Mouse (Mus musculus): ENCODE measurements around the gene Gm3045. TPM values are rescaled to one million over a fixed set of nuclear protein-coding genes. Genes with fewer than 3 reads are reported as not detected.

Gm3045 gene
- total RNA-seq, 2 experiments from 2014 or later, result not detected

DNA sequence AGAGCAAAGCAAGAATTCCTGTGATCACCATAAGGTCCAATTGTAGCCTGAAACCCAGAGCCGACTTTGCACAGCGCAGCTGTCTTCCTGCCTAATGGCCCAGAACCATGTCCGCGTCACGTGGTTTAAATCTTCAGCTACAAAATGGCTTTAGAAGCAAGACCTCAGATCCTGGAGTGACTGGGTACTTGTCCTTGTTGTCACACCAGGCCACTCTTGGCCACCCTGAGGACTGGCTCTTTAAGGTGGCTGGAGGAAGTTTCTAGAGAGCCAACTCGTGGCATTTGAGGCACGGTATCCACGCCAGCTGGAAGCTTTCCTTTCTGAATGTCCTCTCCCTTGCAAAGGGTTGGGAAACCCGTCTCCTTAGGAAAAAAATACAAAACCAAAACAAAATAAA lies 45.6 kb downstream of the Gm3045 start:
- no peak overlapping the region for H3K27ac ChIP-seq
- intact Hi-C loops (cut with DNase I), result no loop called here
- DNase-seq (ENCODE audit: extremely low spot score in 1 of 2, low spot score in 2 of 2), result no peak
- TF ChIP-seq CTCF (IDR thresholded peaks at IDR 0.05), result no peak
- no peak overlapping the region for H3K4me3 ChIP-seq

DNA sequence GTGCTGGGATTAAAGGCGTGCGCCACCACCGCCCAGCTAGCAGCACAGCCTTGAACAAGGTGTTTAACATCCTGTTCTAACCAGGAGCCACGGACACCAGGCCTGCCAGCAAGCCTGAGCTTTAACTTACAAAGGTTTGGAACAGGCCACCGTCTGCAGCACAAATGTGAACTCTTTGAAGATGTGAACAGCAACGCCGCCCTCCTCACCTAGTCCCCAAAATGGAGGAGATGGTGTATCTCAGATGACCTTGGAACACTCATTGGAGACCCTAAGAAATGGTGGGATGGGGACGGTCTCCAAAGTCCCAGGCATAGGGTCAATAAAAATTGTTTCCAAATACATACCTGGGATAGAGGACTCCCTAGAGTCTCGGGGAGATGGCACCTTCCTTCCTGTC lies 46.3 kb downstream of the Gm3045 start:
- no peak for DNase-seq (ENCODE audit: extremely low spot score in 1 of 2, low spot score in 2 of 2)
- H3K27ac ChIP-seq, result no peak overlapping the region
- intact Hi-C loops (cut with DNase I), result no loop called here
- no peak for TF ChIP-seq CTCF (IDR thresholded peaks at IDR 0.05)
- H3K4me3 ChIP-seq, result no peak overlapping the region

DNA sequence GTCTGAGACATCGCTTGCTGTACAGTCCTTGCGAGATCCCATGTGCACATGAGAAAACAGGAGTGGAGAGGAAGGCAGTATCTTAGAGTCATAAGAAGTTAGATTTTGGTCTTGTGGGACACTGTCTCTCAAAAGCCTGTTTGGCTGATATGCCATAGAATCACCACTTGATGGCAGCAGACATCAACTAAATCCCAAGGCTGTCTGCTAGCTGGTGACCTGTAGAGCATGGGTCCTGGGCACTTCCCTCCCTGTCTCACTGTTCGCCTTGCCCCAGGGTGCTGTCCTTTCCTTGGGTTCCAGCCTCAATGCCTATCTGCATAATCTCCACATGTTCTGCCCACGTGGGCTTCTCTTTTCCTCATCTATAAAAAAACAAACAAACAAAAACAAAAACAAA lies 49.0 kb downstream of the Gm3045 start:
- Histone ChIP-seq H3K27ac (no peak overlapping the region), H3K4me3 (no peak overlapping the region)
- peak; percentile 85 for TF ChIP-seq CTCF (IDR thresholded peaks at IDR 0.05)
- intact Hi-C loops (cut with DNase I), result loop anchor here (2.0 to 5.0 kb wide), 7 partner anchors 81 to 793 kb away; no protein-coding TSS in a partner anchor
- peak in 1 of 2 experiments; percentile 40 for DNase-seq (ENCODE audit: extremely low spot score in 1 of 2, low spot score in 2 of 2)

DNA sequence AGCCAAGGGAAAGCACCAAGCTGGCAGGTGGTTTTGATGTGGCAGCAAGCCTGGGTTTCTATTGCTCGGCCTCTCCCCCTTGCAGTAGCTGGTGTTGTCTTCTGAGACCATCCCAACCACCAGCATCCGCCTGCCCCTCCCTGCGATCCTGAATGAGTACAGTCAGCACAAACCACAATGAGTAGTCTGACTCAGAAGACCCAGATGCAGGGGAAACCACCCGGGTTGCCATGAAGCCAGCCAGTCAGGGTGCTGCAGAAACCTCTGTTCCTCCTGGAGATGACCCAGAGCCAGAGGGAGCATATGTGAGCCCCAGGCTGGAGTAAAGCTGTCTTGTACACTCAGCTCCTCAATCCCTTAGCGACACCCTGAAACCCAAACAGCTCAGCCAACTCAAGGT lies 50.4 kb downstream of the Gm3045 start:
- TF ChIP-seq CTCF (IDR thresholded peaks at IDR 0.05), result no peak
- no peak overlapping the region for H3K4me3 ChIP-seq
- intact Hi-C loops (cut with DNase I), result loop anchor here (5.0 kb wide), 4 partner anchors 166 to 331 kb away; no protein-coding TSS in a partner anchor
- no peak overlapping the region for H3K27ac ChIP-seq
- DNase-seq (ENCODE audit: extremely low spot score in 1 of 2, low spot score in 2 of 2), result no peak

DNA sequence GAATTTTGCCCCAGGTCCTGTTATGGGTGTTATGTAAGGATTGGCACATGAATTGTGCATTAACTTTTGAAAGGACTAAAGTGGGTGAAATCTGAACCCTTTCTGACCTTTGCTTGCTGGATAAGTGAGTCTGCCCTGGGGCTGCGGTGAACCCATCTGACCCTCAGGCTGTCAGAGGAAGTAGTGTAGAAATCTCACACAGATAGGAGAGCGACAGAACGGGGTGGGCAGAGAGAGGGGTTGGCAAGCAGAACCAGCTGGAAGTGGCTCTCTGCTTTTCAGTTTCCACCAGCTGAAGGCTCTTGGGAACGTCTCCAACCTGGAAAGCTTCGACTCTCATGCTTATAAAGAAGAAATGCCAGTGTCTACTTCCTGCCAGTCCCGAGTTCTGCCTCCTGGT lies 50.9 kb downstream of the Gm3045 start:
- intact Hi-C loops (cut with DNase I), result loop anchor here (5.0 kb wide), 4 partner anchors 165 to 330 kb away; no protein-coding TSS in a partner anchor
- Histone ChIP-seq H3K4me3 (no peak overlapping the region), H3K27ac (no peak overlapping the region)
- TF ChIP-seq CTCF (IDR thresholded peaks at IDR 0.05), result no peak
- peak in 1 of 2 experiments; percentile 18 for DNase-seq (ENCODE audit: extremely low spot score in 1 of 2, low spot score in 2 of 2)

DNA sequence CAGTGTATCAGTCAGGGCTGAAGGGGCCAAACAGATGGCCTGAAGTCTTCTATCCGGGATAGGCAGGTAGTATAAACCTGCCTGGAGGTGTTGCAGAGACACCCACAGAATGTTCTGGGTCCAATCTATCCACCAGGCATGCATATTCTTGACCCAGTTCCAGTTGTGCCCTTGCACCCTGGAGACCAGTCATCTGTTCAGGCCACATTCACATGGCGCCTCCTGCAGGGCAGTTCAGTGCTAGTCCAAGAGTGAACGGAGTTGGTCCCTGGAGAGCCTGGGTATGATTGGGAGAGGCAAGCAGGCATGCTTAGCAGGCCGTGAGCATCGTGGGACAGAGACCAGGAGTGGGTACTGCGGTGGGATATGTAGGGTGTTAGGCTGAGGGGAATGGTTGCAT lies 51.6 kb downstream of the Gm3045 start:
- no peak for DNase-seq (ENCODE audit: extremely low spot score in 1 of 2, low spot score in 2 of 2)
- TF ChIP-seq CTCF (IDR thresholded peaks at IDR 0.05), result no peak

DNA sequence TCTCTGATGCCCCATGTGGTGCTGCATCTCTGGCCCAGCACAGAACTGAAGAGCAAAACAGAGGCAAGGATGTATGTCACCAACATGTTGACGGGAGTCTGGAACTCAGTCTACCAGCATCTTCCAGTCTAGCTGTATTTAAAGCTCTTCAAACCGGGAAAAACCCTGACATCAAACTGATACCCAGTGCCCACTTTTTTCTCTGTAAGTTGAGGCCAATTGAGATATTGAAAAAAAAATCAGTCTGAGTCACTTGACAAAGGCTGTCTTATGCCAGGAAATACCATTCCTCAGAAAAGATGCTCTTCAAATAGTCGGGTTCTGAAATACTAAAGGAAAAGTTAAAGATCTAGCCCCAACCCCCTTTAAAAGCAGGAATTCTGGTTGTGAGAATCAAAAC lies 55.8 kb downstream of the Gm3045 start, which contains the start of gene Il9:
Gene Il9, minus strand, starts transcription at position 101 of the 400 bp plus-strand sequence.
- Histone ChIP-seq H3K27ac (no peak within 1 kb of the TSS), H3K4me3 (no peak within 1 kb of the TSS)
- DNase-seq (ENCODE audit: extremely low spot score in 1 of 2, low spot score in 2 of 2), result no peak
- intact Hi-C loops (cut with DNase I), result no loop called here
- TF ChIP-seq CTCF (IDR thresholded peaks at IDR 0.05), result no peak

More for the DNA sequence above, 51.6 kb downstream of the Gm3045 start:
- H3K27ac ChIP-seq, result no peak overlapping the region
- no peak overlapping the region for H3K4me3 ChIP-seq
- intact Hi-C loops (cut with DNase I), result loop anchor here (5.0 kb wide), 4 partner anchors 164 to 329 kb away; no protein-coding TSS in a partner anchor

Other genes with a start within 250 kb of the Gm3045 start
- gene Tifab, start 247.7 kb upstream of the Gm3045 start, total RNA-seq (2021), result 1 to 10 TPM; 1.7 to 2.0 TPM
- gene Neurog1, start 174.4 kb upstream of the Gm3045 start, total RNA-seq (2021), result not detected
- gene Cxcl14, start 130.0 kb upstream of the Gm3045 start, total RNA-seq (2021), result 100 to 1,000 TPM; 135 to 143 TPM
- not detected for gene Slc25a48, start 11.8 kb downstream of the Gm3045 start, total RNA-seq (2021)
- gene Il9, start 55.7 kb downstream of the Gm3045 start, total RNA-seq (2021), result not detected
- 1 to 10 TPM; 6.8 to 7.3 TPM for gene Fbxl21, start 95.9 kb downstream of the Gm3045 start, total RNA-seq (2021)
- gene Lect2, start 121.9 kb downstream of the Gm3045 start, total RNA-seq (2021), result not detected
- 1 to 10 TPM; 3.8 to 5.1 TPM for gene Tgfbi, start 182.9 kb downstream of the Gm3045 start, total RNA-seq (2021)

Measured in left cerebral cortex, adult 2 months (tissue).